Mouse (Mus musculus): ENCODE measurements around the gene Ninj1.

DNA sequence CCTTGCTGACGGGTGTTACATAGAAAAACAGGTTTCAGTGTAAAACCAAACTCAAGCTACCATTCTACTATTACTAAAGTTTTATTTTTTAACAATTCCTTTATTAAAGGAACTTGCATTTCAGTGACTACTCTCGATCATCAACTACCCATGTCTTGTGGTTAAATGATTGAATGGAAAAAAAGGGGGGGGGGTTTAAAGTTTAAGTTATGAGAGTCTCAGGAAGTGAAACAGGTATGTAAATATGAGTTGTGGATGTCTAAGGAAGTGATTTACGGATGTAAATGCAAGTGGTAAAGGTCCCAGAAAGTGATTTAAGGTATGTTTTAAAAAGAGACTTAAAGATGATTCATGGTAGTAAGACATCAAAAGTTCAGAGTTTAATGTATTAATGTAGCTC, 37.9 kb downstream of the Ninj1 start:
- TF ChIP-seq POLR2A (IDR thresholded peaks at IDR 0.05; ENCODE audit: borderline replicate concordance, extremely low read depth, insufficient read depth, insufficient read length, poor library complexity, severe bottlenecking): no peak
- TF ChIP-seq CTCF (IDR thresholded peaks at IDR 0.05; ENCODE audit: borderline replicate concordance, extremely low read depth, insufficient read depth, insufficient read length): no peak

All from brain, embryonic 14.5 days (tissue).